Mouse (Mus musculus) right cerebral cortex, postnatal 4 days (tissue): Measurements from ENCODE around the gene Wwc1.
A peak's percentile ranks its signal among the peaks of the same experiment; 100 is the strongest.

Experiments used
- DNase-seq: peaks from one replicate; pipeline ENCODE4 v3.0.0-alpha.2; 2022

Gene Wwc1

GRCm38 (mm10) chr11:35980411-35980917 is at the start of gene Wwc1:
TSS of gene Wwc1 (minus strand) at chr11:35980527.
- peak; percentile 69 for DNase-seq

GRCm38 (mm10) chr11:36020009-36020408 is 39.7 kb upstream of the Wwc1 start:
- DNase-seq: no peak

- DNase-seq: no peak
These were observed 32.9 kb upstream of the Wwc1 start for GRCm38 (mm10) chr11:36013179-36013578.

GRCm38 (mm10) chr11:36009281-36010208 is 29.2 kb upstream of the Wwc1 start:
- no peak for DNase-seq

GRCm38 (mm10) chr11:36002900-36003299 is 22.6 kb upstream of the Wwc1 start:
- DNase-seq: no peak

GRCm38 (mm10) chr11:36001282-36001970 is 21.1 kb upstream of the Wwc1 start:
- DNase-seq: peak; percentile 89

- DNase-seq: no peak
These were observed 20.4 kb upstream of the Wwc1 start for GRCm38 (mm10) chr11:36000585-36001281.

- no peak for DNase-seq
These were observed 19.7 kb upstream of the Wwc1 start for GRCm38 (mm10) chr11:36000038-36000437.

GRCm38 (mm10) chr11:35998048-35998447 is 17.7 kb upstream of the Wwc1 start:
- DNase-seq: no peak

GRCm38 (mm10) chr11:35995310-35995709 is 15.0 kb upstream of the Wwc1 start:
- DNase-seq: no peak

- DNase-seq: no peak
These were observed 11.5 kb upstream of the Wwc1 start for GRCm38 (mm10) chr11:35991846-35992245.

GRCm38 (mm10) chr11:35989967-35990366 is 9.6 kb upstream of the Wwc1 start:
- DNase-seq: no peak

- DNase-seq: peak; percentile 73
These were observed 5.6 kb upstream of the Wwc1 start for GRCm38 (mm10) chr11:35985841-35986393.

- no peak for DNase-seq
These were observed 2.4 kb upstream of the Wwc1 start for GRCm38 (mm10) chr11:35982734-35983133.

GRCm38 (mm10) chr11:35979733-35980410 is 455 bp downstream of the Wwc1 start:
- peak; percentile 37 for DNase-seq

- DNase-seq: no peak
These were observed 1.0 kb downstream of the Wwc1 start for GRCm38 (mm10) chr11:35979266-35979732.

GRCm38 (mm10) chr11:35977796-35978195 is 2.5 kb downstream of the Wwc1 start:
- no peak for DNase-seq

- no peak for DNase-seq
These were observed 3.2 kb downstream of the Wwc1 start for GRCm38 (mm10) chr11:35977096-35977495.

- peak; percentile 14 for DNase-seq
These were observed 3.8 kb downstream of the Wwc1 start for GRCm38 (mm10) chr11:35976482-35976881.

- no peak for DNase-seq
These were observed 5.5 kb downstream of the Wwc1 start for GRCm38 (mm10) chr11:35974632-35975450.

GRCm38 (mm10) chr11:35973135-35973534 is 7.2 kb downstream of the Wwc1 start:
- DNase-seq: no peak
